Mouse (Mus musculus): ENCODE data around the gene Adcy9. TPM values are rescaled to one million over a fixed set of nuclear protein-coding genes. Genes with fewer than 3 reads are reported as not detected.

Gene Adcy9
- total and polyA plus RNA-seq, 3 experiments: 43.2 to 56.7 (median 50.9) TPM

GRCm38 (mm10) chr16:4320856-4321255, 99.4 kb downstream of the Adcy9 start:
- DNase-seq: no peak

GRCm38 (mm10) chr16:4318001-4318526, 102.2 kb downstream of the Adcy9 start:
- peak; percentile 54 for DNase-seq

- DNase-seq: peak; percentile 89
Measured at GRCm38 (mm10) chr16:4316094-4316474, 104.2 kb downstream of the Adcy9 start.

GRCm38 (mm10) chr16:4315352-4316093, 104.8 kb downstream of the Adcy9 start:
- no peak for DNase-seq

- no peak for DNase-seq
Measured at GRCm38 (mm10) chr16:4314891-4315290, 105.4 kb downstream of the Adcy9 start.

- no peak for DNase-seq
Measured at GRCm38 (mm10) chr16:4312018-4312417, 108.3 kb downstream of the Adcy9 start.

DNA sequence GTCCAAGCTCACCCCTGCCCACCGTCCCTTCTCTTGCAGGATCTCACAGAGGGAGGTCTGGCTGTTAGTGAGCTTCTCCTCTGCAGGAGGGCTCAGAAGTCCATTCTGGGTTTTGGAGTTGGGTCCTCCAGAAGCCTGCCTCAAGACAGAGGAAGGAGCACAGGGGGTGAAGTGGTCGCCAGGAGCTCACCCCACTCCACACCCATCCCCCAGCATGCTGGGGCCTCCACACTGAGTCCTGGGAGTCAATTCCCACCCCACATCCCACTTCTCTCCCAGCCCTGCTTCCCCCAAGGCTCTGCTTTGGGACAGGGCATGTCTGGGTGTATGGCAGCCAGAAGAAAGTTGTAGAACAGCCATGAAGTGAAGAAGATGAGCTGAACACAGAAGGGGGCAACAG, 108.7 kb downstream of the Adcy9 start:
- DNase-seq: no peak

- no peak for DNase-seq
Measured at GRCm38 (mm10) chr16:4307795-4308194, 112.5 kb downstream of the Adcy9 start.

GRCm38 (mm10) chr16:4304176-4304922, 115.9 kb downstream of the Adcy9 start:
- DNase-seq: no peak

DNA sequence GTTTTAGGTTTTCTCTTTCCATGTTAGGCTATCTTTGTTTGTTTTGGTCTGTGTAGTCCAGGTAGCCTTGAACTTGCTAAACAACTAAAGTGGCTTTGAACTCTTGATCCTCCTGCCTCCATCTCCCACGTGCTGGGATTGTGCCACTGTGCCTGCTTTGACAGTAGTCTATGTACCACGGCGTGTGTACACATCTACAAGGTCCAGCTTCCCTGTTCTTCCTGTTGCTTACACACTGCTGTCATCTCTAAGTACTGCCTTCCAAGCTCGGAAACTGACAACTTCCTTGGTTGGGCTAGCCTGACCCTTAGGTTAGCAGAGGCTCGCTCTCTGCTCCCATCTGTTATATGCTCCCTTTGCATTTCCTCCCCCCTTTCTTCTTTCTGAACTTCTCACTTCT, 116.7 kb downstream of the Adcy9 start:
- DNase-seq: no peak

- no peak for DNase-seq
Measured at GRCm38 (mm10) chr16:4300280-4300679, 120.0 kb downstream of the Adcy9 start.

DNA sequence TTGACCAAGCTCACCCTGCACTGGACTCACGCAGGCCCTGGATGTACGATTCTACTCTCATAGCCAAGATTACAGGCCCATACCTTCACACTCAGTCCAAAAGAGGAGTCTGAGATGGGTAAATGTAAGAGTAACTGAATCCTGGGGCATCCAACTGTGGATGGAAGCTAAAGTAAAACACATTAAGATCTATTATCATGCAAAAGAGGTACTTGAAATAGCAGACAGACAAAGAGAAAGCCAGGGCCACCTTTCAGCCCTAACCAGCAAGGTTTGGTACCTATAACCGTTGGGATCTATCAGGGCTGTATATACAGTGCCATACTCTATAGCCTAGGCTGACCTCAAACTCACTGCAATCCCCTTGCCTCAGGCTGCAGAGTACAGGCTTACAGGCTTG, 127.0 kb downstream of the Adcy9 start:
- DNase-seq: no peak

DNA sequence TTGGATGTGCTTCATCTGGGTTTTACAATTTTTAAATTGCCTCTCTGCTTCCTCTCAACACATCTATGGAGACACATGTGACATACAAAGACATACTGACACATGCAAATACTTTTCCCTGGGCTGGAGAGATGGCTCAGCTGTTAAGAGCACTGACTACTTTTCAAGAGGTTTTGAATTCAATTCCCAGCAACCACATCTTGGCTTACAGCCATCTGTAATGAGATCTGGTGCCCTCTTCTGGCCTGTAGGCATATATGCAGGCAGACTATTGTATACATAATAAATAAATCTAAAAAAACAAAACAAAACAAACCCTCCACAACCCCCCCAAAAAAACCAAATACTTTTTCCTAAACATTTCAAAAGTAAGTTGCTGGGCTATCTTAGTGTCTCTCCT, 130.8 kb downstream of the Adcy9 start:
- DNase-seq: no peak

- DNase-seq: no peak
Measured at GRCm38 (mm10) chr16:4286593-4286992, 133.7 kb downstream of the Adcy9 start.

- DNase-seq: peak; percentile 45
Measured at GRCm38 (mm10) chr16:4285257-4285656, 135.0 kb downstream of the Adcy9 start.

- no peak for DNase-seq
Measured at GRCm38 (mm10) chr16:4283267-4283851, 136.9 kb downstream of the Adcy9 start.

DNA sequence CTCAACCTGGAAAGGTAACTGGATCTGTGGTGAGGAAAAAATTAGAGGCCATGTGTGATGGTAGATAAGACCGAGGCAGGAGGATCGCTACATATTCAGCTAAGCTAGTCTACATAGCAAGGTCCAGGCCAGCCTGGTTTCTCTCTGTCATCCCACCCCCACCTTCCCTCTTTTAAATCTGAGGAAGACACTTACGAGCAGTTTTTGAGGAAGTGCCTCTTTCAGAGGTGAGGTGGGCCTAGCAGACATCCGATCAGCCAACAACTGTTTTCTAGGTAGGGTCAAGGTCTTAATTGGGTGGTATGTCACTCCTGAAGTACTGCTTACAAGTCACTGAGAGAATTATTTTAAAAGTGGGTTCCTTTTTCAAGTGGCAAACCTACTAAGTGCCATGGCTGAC, 138.8 kb downstream of the Adcy9 start:
- DNase-seq: no peak

- no peak for DNase-seq
Measured at GRCm38 (mm10) chr16:4280949-4281348, 139.3 kb downstream of the Adcy9 start.

DNA sequence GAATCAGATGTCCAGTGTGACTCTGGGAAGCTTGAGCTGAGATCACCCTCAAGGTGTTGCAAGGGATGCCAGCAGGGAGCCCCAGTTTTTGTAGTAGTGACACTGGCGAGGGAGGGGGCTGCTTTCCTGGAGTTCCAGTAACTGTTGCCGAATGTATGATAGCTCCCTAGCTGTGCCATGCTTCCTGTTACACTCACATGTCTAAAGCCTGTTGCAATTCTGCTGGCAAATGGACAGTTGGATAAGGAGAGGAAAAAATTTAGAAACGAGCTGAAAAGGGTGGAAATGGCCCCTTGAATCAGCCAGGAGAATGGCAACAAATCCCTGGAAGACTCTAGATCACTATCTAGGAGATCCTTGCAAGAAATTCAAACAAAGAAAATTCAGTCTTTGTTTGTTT, 140.7 kb downstream of the Adcy9 start:
- no peak for DNase-seq

DNA sequence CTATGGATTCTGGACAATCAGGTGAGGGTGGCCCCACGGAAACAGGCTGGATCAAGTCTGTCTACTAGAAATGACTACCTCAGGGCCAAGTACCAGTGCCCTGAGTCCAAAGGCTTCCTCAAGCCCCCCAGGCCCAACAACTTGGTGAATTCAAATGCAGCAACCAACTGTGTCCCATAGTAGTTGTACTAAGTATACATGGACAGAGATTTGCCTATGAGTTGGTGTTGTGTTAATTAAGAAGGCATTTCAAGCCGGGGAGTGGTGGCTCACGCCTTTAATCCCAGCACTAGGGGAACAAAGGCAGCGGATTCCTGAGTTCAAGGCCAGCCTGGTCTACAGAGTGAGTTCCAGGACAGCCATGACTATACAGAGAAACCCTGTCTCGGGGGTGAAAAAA, 143.7 kb downstream of the Adcy9 start:
- DNase-seq: no peak

DNA sequence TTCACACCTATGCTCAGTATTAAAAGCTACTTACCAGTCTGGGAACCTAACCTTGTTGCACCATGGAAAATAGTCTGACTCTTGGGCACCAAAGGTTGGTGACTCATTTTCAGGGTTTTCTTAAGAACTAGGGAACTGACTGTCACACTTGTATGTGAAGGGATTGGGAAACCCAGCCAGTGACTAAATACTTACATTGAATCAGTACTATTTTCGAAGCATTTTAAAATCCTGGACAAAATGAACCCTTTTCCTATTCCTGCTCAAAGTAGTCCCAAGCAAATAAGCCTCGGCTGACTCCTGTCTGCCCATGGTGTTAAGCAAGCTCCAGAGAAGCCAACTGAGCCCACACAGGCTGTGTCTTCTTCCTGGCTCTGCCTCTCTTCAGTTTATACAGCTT, 144.1 kb downstream of the Adcy9 start:
- DNase-seq: no peak

DNA sequence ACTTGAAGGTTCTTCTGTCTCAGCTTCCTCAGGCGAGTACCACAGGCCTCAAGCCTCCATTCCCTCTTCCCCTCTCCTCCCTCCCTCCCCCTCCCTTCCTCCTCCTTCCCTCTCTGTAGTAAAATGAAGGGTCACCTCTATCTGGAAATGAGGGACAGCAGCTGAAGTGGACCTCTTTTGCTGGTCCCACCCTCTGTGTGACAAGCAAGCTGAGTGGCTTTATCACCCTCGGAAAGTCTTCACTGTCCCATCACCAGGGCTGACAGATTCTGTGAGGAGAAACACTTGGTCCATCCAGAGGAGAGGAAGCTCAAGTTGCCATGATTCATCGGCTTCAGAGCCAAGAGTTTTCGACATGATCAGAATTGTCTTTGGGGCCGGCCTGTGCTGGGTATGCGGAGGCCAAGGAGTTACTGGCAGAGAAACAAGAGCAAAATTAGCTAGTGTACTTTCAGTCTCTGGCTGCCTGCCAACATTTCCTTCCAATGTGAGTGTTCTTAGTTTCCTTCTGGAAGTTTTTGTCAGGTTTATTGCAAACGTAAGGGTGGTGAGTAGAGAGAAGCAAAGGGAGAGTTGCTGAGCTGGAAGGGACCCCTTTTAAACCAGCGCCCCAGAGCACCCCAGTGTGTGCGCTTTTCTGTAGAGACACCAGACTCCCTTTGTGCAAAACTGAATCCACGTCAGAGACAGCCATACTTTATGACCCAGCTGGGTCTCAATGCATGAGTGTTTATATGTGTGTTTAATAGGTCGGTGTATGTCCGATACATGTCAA, 146.4 kb downstream of the Adcy9 start:
- peak; percentile 78 for DNase-seq
